21 mouse cellular contexts compared by ENCODE assay signal in the genomic region with DNA sequence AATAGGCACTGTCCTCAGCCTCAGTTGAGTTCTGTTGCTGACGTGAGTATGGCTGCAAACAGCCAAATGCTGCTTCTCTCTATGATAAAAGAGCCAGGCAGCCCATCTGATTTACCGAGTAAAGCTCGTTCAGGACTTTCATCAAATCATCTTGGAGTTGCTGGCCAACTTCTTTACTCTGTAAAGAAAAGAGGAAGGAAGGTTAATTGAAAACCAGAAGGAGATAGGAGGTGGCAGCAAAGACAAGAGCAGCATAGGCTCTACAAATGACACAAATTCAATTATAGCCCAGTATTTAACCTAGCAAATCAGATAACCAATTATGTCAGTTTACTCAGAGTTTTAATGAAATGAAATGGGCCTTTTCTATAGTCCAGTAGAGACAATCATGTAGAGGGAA.
"Had no signal": no experiment of that assay in that cellular context is flagged by ENCODE, and none has a peak within 500 bp of the region (broad histone marks: within the 10 kb centered on the region; RNA-seq: fewer than 3 reads in every experiment).

No protein-coding gene starts in this region.

- H3K27ac ChIP-seq: lung, embryonic 15.5 days; midbrain, embryonic 10.5 days; midbrain, embryonic 12.5 days; neural tube, embryonic 13.5 days; neural tube, embryonic 15.5 days; stomach, embryonic 15.5 days; stomach, postnatal 0 days had no signal

- H3K9ac ChIP-seq: liver, postnatal 0 days; lung, embryonic 15.5 days; midbrain, embryonic 12.5 days; neural tube, embryonic 13.5 days; neural tube, embryonic 15.5 days; stomach, embryonic 15.5 days had no signal

- H3K4me2 ChIP-seq: lung, embryonic 15.5 days; midbrain, embryonic 12.5 days; neural tube, embryonic 13.5 days; neural tube, embryonic 15.5 days; stomach, embryonic 15.5 days had no signal

- ATAC-seq: liver, postnatal 0 days; lung, postnatal 0 days; midbrain, embryonic 16.5 days had no signal

- H3K4me1 ChIP-seq: lung, embryonic 15.5 days; midbrain, embryonic 10.5 days; midbrain, embryonic 12.5 days; neural tube, embryonic 13.5 days; neural tube, embryonic 15.5 days; stomach, embryonic 15.5 days had no signal

- DNase-seq: liver, postnatal 0 days; lung, adult 2 months; lung, postnatal 14 days; lung, postnatal 36 days; midbrain, embryonic 14.5 days; retina, postnatal 1 day; right cerebral cortex, adult 18-20 months; right cerebral cortex, postnatal 25 days; thymus, adult 2 months; thymus, postnatal 25 days; thymus, postnatal 4 days had no signal

- H3K4me3 ChIP-seq: lung, embryonic 15.5 days; midbrain, embryonic 10.5 days; midbrain, embryonic 12.5 days; myocyte; neural tube, embryonic 13.5 days; neural tube, embryonic 15.5 days; stomach, embryonic 15.5 days had no signal

- H3K9me3 ChIP-seq: lung, embryonic 15.5 days; midbrain, embryonic 10.5 days; midbrain, embryonic 12.5 days; neural tube, embryonic 13.5 days; neural tube, embryonic 15.5 days; stomach, embryonic 15.5 days had no signal

- H3K36me3 ChIP-seq: stomach, embryonic 15.5 days had no signal

- H3K27me3 ChIP-seq: lung, embryonic 15.5 days; midbrain, embryonic 12.5 days; neural tube, embryonic 13.5 days; neural tube, embryonic 15.5 days; stomach, embryonic 15.5 days had no signal
